Mouse (Mus musculus) heart, adult 2 months (tissue): ENCODE data around the gene Pmfbp1.

Experiments used
- CTCF ChIP-seq: fragments of 200-600 bp; IDR thresholded peaks from 2 replicates; pipeline ENCODE4 v1.8.1; 2022; ENCODE audit warnings: antibody characterized with exemption, mild to moderate bottlenecking, moderate library complexity
- POLR2A ChIP-seq: fragments of 200-500 bp; IDR thresholded peaks from 2 replicates; pipeline ENCODE4 v1.6.1; 2011; ENCODE audit warnings: mild to moderate bottlenecking, low read depth, low read length, control low read depth; ENCODE audit not compliant: insufficient read depth

DNA sequence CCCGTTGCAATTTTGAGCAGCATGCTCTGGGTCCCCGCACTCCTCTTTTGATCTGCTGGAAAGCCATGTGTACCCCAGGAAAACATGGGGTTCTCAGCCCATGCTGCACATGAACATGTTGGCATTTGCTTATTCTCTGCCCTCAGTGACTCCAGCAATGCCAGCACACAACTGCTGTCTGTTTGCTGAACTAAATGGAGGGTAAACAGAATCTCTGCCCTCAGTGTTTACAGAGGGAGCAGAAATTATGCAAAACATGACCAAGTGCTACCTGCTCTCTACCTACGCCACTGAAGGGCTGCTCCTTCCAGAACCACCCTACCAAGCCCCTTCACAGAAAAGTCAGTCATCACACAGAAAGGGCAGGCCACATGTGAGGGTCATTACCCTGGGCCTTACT, 91.0 kb downstream of the Pmfbp1 start:
- TF ChIP-seq POLR2A, result no peak
- no peak for TF ChIP-seq CTCF
